Mouse (Mus musculus) ovary, postnatal 10 days (tissue): ENCODE results near the gene Cish.

Experiments used
- DNase-seq: peaks from one replicate; pipeline ENCODE4 v3.0.0; 2022; ENCODE audit warnings: low spot score

Cish gene

DNA sequence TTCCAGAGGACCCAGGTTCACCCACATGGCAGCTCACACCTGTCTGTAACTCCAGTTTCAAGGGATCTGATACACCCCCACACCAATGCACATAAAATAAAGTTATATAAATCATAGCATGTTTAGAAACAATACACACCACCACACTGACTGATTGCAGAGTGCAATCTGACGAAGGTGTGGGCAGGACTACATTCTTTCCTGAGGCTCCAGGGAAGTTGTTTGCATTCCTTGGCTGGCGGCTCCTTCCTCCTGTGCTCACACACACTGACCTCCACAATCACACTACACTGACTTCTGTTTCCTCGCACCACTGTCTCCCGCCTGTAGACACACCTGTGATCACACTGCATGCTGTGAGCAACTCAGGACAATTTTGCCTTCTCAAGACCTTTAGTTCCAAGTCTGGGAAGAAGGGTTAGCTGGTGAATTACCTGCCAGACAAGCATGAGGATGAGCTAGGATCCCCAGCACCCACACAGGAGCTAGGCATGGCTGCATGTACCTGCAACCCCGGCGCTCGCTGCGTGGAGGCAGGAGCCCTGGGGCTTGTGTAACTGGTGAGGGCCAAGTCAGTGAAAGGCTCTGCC is 26.7 kb downstream of the Cish start:
- no peak for DNase-seq

DNA sequence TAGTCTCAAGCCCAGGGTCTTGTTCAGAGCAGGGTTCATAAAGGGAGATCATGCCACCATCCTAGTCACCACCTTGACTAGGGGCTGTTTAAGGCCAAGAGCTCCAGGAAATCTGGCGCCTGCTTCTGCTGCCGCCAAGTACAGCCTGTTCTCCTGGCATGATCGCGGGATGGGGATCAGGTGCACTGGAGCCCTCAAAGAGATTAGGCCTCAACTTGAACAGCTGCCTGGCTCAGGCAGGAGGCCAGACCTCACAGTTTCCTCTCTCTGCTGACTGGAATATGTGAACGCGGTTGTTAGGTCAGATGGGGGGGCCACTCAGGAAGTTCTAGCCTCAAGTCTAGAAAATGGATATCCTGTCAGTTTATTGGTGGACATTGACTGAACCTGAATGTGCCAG is 27.7 kb downstream of the Cish start:
- no peak for DNase-seq

DNA sequence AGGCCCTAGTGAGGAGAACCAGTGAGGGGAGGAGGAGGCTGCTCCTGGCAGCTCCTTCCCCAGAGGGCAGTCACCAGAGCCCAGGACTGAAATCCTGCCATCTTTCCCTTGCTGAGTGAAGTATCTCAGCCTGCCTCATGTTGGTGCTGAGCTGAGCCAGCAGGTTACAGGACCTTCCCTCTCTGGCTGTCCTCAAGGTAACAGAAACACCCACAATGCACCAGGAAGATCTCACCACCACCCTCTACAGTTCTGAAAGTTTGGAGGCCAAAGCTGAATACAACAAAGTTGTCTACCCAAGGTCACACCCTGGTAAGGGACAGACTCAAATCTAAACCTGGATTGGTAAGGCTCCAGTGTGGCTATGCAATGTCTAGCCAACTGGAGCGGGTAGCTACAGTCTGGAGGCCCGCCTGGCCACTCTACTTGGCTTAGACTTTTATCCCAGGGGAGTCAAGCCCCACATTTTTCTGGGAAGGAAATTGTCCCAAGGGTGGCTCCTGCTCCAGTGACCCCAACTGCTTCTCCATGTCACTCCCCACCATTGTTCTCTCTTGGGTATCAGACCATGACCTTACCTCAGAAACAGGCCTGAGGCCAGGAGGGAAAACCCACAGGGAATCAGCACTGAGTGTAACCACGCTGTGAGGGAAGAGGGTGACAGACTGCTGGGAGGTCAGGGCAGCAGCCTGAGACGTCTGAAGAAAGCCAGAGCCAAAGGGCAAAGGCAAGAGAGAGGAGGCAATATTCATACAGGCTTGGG is 29.2 kb downstream of the Cish start:
- no peak for DNase-seq

DNA sequence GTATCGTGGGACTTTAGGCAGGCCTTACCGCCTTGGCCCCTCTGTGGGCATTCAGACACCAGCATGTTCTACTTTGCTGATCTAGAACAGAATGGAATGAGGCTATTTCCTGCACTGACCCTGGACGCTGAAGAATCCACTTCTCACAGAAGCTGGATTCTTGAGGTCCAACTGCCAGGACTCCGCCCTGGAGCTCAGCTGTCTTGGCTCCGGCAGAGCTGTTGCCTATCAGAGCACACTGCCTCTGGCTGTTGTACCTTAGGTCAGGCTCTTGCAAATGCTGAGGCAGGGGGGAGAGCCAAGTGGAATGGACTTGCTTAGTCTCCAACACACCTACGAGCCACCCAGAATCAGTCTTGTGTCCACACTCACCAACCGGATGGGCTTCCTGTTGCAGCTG is 30.1 kb downstream of the Cish start:
- DNase-seq, result no peak

DNA sequence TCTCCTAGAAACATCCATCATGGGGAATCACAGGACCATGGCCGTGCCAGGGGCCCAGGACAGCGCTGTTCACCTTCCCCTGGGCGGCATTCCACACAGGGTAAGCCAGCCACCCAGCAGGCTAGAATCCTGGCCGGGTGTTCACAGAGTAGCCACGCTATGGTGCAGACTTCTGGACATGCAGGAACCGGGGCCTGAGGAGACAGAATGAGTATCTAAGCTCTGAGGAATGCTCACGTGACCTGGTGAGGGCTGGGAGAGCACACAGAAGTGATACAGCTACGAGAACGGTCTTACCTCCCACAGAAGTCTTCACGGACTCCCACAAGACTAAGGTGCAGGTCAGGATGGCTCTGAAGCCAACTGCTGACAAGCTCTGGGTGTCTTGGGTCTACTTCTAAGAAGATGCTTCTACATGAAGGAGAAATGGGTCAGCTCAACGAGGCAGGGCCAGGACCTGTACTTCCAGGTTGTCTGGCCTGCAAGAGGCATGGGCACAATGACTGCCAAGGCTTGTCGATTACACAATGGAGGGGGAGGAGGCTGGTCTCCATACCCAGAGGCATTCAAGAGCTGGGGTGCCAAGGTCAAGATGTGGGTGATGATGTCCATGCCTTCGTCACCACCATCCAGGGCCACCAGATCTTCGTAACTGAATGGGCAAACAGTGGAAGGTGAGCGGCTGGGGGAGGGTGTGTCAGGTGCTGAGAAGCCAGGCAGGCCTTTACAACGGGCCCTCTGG is 32.2 kb downstream of the Cish start:
- DNase-seq, result no peak

DNA sequence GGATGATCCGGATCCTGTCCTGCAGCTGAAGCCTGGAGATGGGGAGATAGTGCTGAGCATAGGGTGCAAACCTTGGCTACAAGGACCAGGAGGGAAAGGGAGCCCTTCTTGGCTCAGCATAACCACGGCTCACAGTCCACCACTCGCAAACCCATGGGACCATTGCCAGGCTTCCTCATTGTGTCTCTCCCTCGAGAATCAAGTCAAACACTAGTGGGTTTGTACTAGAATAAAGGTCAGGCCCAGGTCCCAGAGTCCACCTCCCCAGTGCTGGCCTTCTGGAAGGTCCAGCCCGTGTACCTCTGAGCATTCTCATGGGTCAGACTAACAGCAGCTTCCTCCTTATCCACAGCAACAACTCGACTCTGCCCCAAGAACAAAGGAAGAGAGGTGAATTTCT is 35.0 kb downstream of the Cish start:
- DNase-seq, result no peak

DNA sequence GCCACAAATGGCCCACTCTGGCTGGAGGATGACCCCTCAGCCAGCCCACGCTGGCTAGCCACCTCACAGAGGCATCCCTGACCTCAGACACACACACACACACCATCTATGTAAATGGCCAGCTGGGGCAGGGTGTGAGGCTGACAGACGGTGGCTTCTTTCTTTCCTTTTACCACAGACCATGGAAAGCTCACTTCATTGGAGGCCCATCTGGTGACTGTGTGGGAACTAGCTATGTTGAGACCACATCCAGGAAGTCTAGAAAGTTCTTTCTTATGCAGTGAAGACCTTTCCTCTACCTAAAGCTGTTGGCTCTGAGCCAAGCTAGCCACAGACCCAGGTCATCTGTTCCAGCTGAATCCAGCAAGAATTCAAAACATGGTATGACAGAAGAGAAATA is 37.9 kb downstream of the Cish start:
- no peak for DNase-seq

DNA sequence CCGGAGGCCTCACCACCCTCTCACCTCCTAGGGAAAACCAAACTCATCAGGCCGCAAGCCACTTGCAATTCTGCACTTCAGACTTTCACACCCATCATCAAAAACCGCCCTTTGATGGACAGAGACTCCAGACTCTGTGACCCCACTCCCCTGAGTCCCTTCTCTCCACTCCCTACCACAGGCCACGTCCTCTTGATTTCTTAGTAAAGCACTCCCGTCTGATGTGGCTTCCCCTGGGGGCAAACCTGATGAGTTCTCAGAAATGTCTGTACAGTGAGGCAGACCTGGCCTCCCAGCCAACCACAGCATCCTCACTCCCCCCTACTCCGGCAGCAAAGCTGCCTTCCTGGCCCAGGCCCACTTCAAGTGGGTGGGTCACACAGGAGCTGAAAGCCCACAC is 38.5 kb downstream of the Cish start:
- DNase-seq, result no peak

DNA sequence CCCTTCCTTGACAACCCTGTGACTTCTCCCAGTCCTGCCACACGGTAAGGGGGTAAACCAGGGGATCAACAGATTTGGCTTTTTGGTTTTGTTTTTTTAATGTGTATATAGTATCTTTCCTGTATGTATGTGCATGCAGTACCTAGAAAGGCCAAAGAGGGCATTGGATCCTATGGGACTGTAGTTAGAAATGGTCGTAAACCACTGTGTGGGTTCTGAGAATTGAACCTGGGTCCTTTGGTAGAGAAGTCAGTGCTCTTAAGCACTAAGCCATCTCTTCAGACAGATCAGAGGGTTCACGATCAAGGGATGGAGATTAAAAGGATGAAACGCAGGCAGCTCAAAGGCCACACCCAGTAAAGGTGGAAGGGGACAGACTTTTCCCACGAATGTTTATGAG is 39.2 kb downstream of the Cish start:
- no peak for DNase-seq

DNA sequence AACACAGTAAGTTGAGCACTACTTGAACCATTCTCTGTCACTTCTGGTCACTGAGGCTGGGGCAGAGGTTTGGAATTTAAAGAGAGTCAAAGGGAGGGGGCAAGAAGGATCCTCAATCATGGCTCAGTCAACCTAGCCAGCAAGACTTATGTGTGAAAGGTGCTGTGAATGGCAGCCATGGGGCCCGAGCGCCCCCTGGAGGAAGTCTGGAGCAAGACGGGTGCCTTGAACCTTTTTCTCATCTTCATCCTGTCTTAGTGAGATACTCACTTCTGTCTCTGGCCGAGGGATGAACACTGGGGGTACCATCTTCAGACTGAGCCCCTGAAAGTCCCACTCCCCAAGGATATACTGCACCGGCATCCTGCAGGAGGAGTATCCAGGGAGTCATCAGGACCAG is 40.1 kb downstream of the Cish start:
- DNase-seq, result peak; percentile 53

DNA sequence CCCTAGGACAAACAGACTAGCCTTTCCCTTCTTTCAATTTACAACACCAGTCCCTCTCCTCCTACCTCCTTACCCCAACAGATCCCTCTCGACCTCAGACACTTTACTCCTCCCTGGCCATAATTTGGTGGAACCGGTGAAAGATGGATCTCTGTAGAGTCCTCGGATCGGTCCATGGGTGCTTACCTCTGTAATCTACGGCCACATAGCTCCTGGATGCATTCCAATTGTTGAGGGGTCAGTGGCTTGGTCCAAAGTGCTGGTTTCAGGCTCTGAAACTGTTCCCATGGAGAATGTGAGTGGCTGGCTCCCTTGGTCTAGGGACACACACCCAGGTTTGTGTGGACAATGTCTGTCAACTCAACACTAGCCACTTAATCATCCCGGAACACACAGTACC is 40.6 kb downstream of the Cish start:
- no peak for DNase-seq

DNA sequence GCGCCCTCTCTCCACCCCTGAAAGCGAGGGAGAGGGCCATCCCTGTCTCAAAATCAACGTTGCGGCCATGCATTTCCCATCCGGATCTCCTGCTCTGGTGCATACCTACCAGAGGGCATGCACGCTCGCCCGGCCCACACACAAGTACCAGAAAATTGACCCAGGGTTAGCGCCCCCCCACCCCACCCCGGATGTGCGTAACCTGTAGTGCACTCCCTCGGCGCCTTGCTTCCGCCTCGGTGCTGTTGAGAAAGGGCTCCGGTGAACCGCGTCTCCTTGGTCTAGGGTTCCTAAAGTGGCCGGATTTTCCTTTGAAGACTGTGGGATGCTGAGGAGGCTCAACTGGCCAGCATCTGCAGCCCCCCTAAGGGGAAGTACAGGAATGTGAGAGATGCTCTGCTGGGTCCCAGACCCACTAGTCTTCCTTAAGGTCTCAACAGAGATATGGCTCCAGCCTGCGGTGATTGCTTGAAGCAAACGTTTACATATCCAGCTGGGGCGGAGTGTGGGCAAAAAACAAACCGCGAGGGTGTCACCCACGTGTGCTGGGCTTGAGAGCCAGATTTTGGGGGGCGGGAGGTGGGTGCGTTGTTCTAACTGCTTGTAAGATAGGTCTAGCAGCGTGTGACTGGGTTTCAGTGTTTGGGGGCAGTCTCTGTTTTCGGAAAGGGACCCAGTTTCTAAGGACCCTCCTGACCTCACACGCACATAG is 42.5 kb downstream of the Cish start, which contains the start of gene Hemk1:
Gene Hemk1 (minus strand): TSS at position 179 of the 712 bp plus-strand sequence.
- DNase-seq, result peak; percentile 48

DNA sequence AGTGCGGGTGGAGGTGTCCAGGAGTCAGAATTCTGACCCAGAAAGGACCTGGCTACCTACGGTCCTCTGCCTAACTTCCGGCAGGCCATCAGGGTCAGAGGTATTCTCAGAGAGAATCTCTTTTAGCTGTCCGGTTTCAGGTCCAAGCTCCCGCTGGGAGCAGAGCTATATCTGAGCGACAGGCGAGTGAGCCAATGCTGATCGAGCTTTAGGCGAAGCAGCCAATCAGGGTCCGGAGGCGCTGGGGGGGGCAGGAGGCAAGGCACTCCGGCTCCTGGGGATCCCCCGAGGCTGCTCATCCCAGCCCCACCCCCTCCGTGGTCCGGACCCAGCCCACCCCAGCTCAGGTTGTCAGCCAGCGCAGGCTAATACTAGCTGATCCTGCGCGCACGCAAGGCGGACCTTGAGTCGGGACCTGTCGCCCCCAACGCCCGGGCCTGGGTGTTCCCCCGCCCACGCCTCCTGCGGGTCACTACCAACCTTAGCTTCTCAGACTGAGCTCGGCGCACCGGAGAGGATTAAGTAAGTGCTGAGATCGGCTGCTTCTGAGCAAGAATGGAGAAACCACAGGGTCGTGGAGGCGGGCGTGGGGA is 44.5 kb downstream of the Cish start, which contains the start of gene 6430571L13Rik:
Gene 6430571L13Rik (plus strand): TSS at position 336 of the 593 bp plus-strand sequence.
- DNase-seq, result peak; percentile 69

DNA sequence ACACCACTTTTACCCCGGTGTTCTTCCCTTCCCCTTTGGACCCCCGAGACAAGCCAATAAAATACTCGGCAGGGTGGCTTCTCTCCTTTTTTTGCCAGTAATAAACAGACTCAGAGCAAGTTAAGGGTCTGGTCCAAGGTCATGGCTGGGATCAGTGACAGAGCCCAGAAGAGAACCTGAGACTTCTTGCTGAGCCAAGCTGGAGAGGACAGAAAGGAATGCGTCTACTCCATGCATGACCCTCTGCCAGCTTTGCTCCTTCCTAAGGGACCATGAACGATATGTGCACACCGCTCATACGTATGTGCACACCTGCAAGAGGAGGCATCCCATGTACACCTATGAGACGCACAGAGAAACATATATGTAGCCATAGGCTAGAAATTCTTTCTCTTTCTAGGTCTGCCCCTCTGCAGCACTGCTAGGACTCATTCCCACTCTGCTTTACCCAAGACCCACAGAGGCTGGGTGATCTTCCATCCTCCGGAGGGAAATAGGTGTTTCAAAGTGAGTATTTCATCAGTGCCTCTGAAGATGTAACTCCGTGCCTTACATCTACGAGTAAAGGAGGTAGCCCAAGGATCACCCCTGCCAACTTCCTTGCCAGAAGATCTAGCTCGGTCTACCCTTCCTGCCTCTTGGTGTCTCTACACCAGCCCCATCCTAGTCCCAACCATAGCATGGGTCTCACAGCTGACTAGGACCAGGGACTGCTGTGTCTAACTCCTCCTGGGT is 45.3 kb downstream of the Cish start:
- DNase-seq, result no peak

DNA sequence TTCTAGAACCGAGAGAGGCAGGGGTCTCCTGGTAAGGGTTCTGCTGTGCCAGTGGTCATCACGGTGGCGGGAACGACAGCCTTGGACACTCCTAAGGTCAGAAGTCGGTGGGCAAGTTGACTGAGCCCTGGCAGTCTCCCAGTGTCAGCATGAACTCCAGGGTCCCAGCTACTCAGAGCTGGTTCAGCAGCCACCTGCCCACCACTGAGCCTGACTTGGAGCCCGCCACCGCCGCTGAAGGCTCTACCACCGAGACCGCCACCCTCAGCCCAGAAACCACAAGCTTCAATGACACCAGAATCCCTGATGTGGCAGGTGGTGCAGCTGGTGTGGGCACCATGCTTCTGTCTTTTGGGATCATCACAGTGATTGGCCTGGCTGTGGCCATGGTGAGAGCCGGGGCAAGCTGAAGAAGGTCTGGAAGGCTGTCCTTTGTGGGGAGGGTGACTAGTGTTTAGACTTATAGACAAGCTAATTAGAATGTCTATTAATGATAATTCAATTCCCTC is 46.4 kb downstream of the Cish start:
- no peak for DNase-seq

DNA sequence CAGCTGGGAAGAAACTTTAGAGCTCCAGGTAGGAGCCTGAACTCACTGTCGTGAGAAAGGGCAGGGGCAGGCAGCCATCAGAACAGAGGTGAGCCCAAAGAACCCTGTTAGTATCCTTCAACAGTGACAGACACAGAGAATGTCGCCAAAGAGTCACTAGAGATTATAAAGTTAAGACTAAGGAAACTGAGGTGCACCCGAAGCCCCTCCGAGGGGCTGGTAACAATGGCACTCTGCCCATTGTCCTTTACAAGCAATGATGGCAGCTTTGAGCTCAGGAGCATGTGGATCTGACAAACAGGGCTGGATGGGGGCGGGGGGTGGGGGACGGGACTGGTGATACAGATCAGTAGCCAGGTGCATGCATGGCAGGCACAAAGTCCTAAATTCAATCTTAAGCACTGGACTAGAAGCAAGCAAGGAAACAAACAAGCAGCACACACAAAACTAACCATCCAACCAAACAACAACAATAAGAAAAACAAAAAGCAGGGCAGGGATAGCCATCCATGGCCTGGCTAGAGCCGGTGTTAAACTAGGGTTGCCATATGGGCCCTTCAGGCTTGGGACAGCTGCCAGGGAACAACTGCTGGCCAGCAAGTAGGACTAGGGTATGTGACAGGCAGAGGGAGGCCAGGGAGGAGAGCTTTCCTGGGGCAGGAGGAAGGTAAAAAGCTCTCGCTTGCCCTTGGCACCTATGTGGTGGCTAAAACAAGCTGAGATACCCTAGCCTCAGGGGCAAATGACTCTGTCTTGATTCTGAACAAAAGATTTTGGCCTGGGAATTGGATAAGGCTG is 47.5 kb downstream of the Cish start:
- DNase-seq, result no peak

DNA sequence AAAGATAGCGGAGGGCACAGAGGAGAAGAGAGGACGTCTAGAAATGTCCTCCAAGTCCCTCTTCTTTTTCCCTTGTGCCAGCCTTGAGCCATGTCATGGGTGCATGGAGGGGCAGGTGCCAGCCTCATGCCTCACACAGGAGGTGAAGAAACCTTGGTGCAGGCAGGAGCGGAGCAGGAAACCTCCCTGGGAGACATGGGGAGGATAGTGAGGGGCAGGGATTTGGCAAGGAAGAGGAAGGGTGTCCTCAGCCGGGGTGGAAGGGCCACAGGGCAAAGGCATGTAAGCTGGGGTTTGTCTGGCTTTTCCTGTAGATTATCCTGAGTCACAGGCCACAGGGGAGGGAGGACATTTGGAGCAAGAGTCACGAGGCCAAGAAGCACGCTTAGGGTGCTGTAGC is 48.2 kb downstream of the Cish start:
- no peak for DNase-seq

DNA sequence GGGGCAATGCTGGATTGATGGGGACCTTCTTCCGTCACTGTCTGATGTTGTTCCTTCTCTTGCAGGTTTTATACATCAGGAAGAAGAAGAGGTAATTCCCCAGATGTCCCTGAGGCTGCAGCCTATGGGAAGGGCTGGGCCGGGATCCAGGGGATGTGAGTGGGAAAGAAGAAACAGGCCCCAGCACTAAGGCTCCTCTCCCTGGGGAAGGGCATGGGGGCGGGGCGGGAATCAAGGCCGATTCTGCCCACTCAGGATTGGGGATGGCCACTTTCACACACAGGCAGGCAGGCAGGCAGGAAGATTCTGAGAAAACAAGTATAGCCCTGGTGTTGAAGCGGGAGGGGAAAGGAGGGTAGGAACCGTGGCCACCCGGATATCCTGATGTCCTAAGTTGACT is 50.3 kb downstream of the Cish start:
- no peak for DNase-seq

DNA sequence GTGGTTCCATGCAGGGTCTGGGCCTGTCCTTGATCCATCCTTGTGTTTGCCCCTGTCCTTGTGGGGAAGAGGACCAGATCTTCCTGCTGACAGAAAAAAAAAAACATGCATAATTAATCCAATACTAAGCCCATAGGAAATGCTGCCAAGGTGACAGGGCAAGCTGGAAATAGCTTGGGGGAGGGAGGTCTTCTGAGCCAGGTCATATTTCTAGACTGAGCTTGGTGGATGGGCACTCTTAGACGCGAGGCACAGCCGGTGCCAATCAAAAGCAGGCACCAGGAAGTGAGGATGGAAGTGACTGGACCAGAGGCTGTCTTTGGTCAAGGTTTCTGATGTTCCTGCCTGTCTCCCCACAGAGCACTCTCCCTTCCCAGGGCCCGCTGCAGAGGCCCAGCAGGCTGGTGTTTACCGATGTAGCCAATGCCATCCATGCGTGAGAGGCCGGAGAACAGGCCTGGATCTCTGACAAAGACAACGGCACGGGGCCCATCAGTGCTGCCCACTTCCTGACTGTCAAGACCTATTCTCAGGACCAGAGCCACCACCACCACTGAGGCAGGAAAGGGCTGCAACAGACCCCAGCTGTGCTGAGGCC is 51.9 kb downstream of the Cish start:
- DNase-seq, result no peak

DNA sequence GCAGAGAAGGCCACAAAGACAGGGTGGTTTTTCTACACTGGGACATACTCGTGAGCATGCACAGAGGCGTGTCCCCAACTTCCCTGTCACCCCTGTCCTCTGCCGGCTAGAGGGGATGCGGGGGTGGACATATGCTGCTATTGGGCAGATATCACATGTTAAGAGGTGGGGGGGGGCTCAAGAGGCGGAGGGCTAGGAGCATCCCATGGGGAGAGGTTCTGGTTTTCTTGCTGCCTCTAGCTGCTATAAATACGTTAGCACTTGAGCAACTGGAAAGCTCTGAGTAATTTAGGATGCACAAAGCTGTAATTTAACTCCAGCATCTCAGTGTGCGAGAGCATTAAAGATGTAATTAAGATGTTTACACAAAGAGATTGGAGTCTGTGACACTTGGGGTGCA is 53.5 kb downstream of the Cish start:
- DNase-seq, result no peak
